Mouse (Mus musculus): ENCODE results near the gene Btg1.

DNA sequence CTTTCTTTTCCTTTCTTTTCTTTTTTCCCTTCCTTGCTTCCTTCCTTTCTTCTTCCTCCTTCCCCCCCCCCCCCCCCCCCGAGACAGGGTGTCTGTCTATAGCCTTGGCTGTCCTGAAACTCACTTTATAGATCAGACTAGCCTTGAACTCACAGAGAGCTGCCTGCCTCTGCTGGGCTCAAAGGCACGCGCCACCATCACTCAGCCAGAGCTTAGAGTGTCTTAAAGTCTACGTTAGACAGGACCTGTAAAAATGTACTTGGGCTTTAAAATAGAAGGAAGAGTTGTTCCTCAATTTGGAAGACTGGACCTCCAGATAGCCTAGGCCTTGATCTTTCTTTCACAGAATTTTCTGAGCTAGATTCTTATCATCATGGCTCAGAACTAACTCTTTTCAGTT, 8.3 kb downstream of the Btg1 start:
- TF ChIP-seq CTCF (conservative IDR thresholded peaks at IDR 0.05; ENCODE audit: insufficient read depth, insufficient read length, low read depth, low read length) (no peak), POLR2A (IDR thresholded peaks at IDR 0.05; ENCODE audit: low read depth, low read length) (no peak)
